Mouse (Mus musculus) cerebellum, adult 2 months (tissue): ENCODE results near the gene Ptcd3.

Experiments
- CTCF ChIP-seq: fragments of 200-500 bp; IDR thresholded peaks from 2 replicates; pipeline ENCODE4 v1.5.1; 2011; ENCODE audit warnings: low read depth, mild to moderate bottlenecking, control low read depth, low read length, moderate library complexity, borderline replicate concordance; ENCODE audit not compliant: insufficient read depth
- POLR2A ChIP-seq: fragments of 200-500 bp; IDR thresholded peaks from 2 replicates; pipeline ENCODE4 v1.6.1; 2011; ENCODE audit warnings: low read length, control low read depth, borderline replicate concordance; ENCODE audit not compliant: insufficient read depth

DNA sequence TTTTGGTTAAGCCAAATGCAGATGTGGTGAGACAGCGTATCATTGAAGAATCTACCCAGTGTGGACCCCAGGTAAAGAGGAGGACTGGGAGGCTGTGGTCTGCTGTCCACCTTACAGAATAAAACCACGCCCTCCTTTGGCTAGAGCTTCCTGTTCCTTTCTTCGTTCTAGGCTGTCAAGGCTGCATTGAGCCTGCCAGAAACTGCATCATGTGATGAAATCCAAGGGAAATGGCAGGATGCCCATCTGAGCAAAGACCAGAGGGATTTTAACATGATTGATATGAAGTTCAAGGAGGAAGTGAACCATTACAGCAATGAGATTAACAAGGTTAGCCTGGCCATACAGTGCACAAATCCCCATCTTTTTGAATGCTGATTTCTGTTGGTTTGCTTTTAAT, 42.0 kb upstream of the Ptcd3 start:
- no peak for TF ChIP-seq CTCF
- TF ChIP-seq POLR2A = no peak
